Mouse (Mus musculus) urinary bladder, adult 18-20 months (tissue): ENCODE measurements around the gene D630045J12Rik.

Source experiments
- DNase-seq, 2 experiments: peaks; one replicate each; pipeline ENCODE4 v3.0.0; 2022; ENCODE audit warnings: low spot score in 2 of 2, mixed read lengths in 2 of 2

Gene D630045J12Rik

DNA sequence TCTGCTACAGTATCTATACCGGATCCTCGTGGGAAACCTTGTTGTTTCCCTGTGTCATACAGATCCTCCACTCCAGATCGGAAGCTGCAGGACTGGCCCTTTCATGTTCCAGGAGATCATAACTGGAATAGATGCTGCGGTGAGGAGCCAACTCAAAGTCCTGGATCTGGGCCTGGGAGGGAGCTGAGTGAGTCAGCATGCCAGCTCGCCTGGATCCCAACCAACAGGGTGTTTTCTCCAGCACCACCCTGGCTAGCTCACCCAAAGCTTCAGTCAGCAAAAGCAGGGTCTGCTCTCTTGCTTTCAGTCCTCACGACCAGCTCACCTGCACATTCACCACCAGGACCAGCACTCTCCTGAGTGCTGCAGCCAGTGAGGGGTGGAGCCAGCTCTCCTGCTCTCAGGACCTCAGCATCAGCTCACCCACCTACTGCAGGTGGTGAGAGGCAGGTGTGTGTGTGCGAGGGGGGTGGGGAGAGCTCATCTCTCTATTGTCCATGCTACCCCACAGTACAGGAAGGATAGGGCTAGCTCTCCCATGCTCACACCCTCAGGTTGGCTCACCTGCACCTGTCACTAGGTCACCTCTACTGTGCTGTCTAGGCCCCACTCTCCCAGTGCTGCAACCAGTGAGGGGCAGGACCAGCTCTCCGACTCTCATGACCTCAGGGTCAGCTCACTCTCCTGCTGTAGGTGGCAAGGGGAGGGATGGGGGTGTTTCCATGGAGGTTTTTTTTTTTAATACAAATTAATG, 118.8 kb downstream of the D630045J12Rik start:
- no peak for DNase-seq

DNA sequence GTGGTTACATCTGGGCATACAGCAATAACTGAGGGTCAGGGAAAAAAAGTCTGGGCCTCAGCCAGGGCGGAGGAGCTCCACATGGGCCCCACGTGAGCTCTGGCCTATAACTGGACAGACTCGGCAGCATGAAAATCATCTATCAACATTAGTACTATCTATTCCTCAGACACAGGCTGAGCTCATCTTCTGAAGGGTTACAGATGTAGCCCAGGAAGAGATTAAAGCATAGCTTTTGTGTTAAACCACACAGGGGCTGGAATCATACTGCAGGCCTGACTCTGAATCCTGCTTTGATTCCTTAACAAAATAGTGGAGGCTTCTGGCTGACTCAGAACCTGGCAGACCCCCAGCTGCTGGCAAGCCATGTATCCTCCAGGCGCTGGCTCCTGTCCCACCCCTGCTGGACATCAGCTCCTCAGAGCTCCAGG, 122.0 kb downstream of the D630045J12Rik start:
- peak in 1 of 2 experiments; percentile 48 for DNase-seq

DNA sequence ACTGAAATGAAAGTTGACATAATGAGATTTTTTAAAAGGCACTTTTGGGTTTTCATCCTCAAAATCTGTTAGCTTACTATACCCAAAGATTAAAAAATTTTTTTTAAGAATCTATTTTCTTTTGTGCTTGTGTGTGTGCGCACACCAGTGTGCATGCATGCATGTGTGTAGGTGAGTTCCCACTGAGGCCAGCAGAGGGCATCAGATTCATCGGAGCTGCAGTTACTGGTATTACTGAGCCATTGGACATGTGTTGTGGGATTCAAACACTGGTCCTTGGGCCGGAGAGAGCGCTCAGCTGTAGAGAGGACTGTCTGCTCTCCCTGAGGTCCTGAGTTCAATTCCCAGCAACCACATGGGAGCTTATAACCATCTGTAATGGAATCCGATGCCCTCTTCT, 123.9 kb downstream of the D630045J12Rik start:
- no peak for DNase-seq

DNA sequence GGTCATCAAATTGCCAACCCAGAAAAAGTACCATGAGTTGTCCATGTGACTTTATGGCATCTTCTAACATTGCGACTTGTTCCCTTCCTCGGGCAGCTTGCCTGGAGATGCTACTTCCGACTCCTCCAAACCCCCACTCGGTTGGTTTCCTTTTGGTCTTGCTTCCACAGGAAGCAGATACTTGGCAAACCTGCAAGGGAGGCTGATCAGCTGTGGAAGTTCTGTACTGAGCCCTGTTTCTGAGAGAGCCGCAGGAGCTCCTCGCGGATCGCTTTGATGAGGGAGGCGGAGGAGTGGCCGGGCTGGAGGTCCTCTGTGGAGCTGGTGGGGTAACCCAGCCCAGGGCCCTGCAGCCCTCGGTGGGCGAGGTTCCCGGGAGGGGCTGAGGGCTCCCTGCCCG, 125.7 kb downstream of the D630045J12Rik start:
- DNase-seq: no peak

DNA sequence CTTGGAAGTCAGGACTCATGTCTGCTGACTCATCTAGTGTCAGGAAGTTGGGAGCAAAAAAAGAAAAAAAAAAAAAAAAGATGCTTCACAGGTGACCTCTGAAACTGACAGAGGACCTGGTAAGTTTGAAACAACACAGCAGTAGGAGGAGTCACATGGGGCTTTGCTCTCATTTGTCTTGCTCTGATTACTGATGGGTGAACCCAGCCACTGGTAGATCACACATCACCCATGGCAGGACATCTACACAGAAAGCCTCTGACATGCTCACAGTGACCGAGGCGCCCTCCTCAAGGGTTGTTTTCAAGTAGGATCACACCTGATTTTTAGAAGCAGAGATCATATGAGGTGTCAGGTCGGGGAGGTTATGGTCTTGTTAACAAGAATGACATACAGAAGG, 128.3 kb downstream of the D630045J12Rik start:
- DNase-seq: no peak

DNA sequence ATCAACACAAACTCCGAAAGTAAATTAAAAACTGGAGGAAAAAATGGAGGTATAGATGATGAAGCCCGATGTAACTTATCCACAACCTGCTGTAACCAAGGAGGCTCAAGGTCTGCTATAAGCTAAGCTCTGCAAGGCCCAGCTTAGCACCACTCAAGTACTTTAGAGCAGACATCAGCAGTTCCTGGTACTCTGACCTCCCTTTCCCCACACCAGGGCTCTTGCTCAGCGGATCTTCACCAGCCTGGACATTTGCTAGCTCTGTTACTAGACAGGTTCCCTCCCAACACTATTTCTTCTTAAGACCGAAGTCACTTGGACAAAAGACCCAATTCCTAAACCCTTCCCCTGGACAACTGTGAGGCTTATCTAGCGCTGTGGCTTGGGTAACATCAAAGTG, 128.9 kb downstream of the D630045J12Rik start:
- no peak for DNase-seq

DNA sequence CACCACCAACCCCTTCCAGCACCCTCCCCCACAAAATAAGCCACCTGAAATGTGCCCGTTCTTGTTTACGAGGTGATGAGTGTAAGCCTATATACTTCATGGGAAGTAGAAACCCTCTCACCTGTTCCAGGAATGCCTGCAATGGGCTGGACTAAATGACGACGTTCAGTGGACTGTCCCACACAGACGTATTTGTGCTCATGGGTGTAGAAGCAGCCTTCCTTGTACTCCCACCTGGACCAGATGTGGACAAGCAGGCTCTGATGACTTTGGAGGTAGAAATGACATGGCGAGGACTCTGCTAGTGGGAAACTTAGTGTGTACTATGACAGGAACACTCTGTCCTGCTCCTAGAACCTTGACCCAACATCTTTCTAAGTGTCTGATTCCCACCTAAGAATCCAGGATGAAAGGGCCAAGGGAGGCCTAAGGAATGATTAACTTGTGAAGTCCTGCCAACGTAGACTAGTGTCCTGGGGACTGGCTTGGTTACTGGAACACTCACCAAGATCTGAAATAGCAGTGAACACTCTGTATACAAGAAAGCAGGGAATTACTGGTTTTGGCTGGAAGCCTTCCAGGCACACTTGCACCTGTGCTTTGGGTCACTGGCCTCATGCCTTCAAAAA, 129.5 kb downstream of the D630045J12Rik start, which contains the start of gene Atp6v0a4:
Gene Atp6v0a4, minus strand, starts transcription at position 380 of the 629 bp plus-strand sequence.
- no peak for DNase-seq

DNA sequence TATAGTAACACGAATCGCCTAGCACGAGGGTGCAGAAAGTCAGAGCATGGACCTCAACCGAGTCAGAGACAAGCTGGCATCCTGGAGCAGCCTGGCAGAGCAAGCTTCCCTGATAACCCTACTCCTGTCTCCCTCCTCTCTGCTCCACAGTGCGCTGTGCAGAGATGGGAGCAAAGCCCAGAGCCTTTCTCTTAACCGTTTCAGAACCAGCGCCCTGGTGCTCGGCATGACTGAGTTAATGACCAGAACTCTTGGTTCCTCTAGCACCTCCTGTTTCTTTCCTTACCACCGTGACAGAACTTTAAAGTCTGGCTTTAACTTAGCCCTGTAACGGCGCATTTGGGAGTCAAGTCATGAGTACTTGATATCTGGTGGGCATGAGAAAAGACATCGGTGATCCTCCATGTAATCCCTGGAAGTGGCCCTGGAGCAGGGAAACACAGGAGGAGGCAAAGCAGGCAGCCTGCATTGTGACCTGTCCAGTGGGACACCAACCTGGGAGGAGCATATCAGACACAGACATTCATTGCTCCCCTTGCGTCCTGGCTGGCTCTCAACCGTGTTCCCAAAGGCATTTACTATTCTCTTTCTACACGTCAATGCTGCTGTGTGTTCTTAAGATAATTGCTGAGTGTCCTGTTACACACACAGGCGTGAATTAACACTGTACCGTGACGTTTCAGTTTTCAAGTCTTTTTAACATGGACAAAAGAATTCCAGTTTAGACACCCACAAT, 130.2 kb downstream of the D630045J12Rik start:
- no peak for DNase-seq

DNA sequence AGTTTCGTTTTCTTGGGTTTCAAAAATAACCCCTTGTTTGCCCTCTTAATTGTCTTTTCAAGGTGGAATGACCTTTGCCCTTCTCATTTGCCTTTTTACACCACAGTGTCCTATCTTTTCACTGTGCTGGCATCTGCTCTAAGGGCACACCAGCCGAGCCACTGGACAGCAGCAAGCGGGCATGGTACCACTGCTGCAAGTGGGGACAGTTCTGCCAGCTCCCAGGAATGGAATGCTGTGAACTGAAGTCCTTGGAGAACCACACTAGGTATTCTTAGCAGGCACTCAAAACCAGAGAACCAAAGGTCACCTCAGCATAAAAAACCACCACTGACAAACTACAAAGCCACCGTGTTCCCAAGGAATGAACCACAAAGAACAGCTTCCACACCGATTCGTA, 131.0 kb downstream of the D630045J12Rik start:
- DNase-seq: no peak

DNA sequence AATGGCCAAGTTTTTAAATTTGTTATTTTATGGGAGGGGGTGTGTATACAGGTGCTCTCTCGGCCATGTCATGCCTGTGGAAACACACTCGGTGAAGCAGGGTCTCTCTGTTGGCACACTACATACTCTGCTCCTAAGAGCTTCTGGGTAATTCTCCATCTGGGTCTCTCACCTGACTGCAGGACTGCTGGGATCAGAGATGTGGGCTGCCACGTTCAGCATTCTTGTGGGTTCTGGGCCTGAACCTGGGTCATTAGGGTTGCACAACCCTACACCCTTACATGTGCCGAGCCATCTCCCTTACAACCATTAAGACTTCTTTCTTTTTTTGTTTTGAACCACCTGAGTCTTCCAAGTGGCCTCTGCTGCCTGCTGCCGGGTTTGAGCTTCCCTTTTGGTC, 132.0 kb downstream of the D630045J12Rik start:
- no peak for DNase-seq

DNA sequence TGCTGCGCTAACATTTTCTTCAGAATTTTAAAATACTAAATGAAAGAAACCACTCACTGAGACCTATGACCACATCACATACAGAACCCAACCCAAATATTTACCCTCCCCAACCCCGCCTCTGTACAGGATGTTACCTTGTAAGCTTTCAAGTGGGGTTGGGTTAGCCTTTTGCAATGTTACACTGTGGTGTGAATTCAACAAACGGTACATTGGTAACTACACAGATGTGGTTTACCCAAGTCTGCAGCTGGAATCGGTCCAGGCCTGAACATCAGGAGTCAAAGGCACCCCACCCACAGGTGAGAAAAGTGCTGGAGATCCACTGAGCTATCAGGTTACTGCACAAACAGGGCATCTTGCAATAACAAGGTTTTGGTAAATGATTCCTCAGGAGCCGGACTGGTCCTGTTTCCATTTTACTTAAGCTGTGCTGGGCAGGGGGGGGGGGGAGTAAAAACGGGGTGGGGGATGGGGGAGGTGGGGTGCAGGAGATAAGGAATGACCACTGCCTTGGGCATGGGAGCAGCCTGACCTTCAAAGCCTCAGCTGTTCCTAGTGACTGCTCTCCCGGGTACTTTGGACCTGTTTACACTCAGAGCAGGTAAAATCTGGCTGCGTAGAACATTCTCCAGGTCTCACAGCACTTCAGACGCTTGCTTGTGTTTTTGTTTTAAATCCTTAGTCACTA, 133.0 kb downstream of the D630045J12Rik start:
- DNase-seq: peak in 1 of 2 experiments; percentile 30

DNA sequence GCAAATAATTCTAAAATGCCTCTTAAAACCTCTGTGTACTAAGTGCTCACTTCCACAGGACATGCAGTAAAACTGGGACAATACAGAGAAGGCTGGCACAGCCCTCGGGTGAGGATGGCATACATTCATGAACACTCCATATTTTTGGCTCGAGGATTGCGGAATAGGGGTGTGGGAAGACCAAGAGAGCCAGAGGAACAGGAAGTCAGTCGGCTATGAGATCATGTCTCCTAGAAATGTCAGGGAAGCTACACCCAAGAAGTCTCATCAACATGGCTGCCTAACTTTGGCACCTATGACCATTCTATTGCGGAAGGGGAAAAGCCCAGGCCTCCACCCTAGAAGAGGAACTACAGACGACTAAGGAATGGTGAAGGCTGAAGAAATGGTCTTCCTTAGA, 135.5 kb downstream of the D630045J12Rik start:
- DNase-seq: no peak

DNA sequence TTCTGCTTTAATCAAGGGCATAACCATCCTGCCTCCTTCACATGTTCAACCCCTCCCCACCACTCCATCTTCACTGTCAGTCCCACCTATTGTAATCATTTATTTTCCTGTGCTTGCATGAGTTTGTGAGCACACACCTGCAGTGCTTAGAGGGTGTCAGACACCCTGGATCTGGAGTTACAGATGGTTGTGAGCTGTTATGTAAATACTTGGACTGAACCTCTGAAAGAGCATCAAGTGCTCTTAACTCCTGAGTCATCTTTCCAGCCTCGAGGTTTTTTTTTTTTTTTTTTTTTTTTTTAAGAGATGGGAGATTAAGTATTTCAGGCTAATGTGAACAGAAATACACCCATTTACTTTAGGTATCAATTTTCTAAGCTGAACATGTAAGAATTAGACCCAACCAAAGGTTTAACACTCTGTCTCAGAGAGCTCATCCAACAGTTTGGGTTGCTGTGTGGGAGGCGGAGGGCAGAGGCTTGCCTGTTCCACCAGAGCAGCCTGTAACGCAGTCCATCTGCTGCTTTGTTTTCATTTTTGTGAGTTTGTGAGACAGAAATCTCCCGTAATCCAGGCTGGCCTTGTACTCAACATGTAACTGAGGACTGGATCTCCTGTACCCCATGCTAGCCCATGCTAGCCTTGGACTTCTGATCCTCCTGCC, 137.6 kb downstream of the D630045J12Rik start:
- no peak for DNase-seq

DNA sequence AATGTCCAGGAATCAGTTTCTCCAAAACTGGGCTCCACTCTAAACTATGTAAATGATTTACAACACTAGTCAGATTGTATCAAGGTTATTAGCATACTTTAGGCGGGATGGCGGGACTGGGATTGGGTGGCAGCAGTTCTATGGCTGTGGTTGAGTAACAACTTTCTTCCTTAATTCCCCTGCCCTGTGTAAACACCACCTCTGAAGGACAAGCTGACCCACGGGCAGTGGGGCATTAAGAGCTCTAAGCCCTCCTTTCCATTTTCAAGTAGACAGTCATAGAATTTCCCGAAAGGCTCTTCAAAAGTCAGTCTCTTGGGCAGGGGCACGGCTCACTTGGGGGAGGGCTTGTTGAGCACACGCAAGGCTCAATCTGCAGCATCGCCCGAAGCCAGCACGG, 142.9 kb downstream of the D630045J12Rik start:
- DNase-seq: no peak

DNA sequence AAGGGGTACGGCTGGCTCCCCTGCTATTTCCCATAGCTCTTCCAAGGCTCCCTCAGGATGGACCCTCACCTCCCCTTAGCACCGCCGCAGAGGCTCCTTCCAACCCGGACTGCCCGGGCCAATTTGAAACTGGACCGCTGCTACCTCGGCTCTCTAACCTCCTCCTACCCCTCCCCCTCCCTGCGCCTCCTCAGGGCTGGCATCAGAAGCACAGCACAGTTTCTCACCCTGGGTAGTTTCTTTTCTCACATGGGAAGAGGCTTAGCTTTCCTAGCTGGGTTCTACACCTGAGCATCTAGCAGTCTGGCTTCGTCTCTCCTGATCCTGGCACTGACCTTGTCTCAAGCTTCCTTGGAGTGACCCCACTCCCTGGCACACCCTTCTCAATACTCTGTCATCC, 143.9 kb downstream of the D630045J12Rik start:
- DNase-seq: no peak

DNA sequence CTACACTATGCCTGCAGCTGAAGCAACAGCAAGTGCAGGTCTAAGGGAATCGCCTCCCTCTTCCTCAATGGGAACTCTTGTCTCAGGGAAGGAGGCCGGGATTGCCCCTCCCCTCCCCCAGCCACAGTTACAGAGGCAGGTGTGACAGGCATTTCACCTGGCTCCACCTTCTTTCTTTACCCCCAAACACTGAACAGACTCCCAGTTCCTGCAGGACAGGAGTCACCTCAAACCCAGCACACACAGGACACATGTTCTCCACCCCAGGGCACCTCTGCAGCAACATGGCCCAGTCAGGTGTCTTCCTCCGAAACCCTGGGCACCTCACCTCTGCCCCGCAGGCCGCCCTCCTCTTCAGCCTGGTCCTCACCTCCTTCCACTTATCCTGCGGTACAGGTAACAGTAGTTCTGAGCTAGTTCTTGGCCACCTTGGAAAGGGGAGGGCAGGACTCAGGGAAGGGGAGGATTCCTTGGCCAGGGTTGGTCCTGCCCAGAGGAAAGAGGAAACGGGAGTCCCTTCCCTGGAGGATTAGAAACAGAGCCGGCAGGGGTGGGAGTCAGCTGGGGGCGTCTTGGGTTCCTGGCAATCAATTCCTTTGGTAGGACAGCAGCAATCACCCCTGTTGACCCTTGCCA, 144.5 kb downstream of the D630045J12Rik start, which contains the start of gene Tmem213:
Gene Tmem213, plus strand, starts transcription at position 96 of the 636 bp plus-strand sequence.
- DNase-seq: no peak

DNA sequence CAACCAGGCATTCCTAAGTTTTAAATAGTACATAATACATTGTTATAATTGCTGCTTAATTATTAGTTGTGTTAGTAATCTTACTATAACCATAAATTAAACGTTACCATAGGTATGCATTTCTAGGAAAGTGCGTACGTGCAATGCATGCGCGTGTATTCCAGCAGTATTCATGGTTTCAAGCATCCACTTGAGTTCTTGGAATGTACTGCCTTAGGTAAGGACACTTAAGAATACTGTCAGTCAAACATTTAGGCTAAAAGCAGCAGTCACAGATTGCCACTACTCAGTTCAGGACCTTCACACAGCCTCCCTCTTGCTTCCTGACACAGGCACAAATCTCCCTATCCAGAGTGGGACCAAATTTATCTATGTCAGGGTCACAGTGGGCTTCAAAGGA, 145.4 kb downstream of the D630045J12Rik start:
- DNase-seq: no peak

DNA sequence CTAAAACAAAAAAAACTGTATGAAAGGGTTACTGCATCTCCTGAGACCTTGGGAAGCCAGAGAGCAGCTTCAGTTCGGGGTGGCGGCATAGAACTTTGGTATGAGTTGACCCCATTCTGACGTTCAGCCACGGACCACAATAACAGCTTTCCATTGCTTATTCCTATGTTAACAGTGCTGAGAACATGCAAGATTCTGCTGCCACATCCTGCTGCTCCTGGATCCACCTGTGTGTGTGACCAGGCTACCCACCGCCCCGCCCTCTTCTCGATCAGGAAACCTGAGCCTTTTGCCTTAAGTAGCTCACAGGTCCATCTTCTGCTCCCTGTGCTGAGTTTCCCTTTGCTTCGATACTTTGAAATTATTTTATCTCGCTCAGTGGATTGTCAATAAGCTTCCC, 147.9 kb downstream of the D630045J12Rik start:
- no peak for DNase-seq

DNA sequence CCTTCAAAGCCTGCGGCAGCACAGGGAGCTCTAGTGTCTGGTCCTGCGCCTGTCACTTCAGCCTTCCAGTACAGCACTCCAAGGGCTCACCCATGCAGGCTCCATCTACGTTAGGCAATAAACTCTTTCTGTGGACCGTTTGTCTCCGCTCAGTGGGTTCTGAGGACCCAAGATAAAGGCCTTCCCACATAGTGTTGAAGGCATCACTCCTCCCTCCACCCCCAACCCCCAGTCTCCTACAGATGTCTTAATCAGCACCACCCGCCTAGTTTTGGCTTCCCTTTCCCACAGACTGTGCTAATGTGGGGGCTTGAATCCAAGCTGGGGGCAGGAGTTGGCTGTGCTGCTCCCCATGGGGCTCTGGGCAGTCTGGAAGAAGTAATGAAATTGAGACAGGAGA, 150.0 kb downstream of the D630045J12Rik start:
- DNase-seq: no peak

DNA sequence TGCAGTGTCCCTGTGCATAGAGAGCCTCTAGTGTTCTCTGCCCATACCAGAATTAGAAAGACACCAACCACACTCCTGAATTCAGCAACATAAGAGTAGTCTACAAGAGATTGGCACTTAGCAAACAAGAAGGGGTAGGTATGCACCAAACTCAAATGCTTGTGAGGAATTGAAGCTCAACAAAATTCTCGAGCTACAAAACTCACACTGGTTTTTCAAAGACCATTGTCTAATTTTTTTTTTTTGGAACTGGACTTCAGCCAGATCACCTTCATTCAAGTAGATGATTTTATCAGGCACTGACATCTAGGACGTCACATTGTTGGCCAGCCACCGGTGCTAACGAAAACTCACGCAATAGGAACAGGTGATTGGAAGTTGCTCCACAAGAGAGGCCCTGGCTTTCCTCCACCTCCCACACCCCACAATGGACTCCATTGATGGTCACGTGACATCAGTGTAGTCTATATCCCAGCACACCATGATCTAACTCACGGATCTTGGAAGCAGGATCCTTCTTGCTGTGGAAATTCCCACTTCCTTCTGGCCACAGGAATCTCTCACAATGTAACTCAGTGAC, 151.5 kb downstream of the D630045J12Rik start:
- no peak for DNase-seq
